Mouse (Mus musculus): Measurements from ENCODE around the gene Maff. TPM values are rescaled to one million over a fixed set of nuclear protein-coding genes. Genes with fewer than 3 reads are reported as not detected.

Maff gene
- polyA plus RNA-seq, 1 experiment from 2014 or later = 1.0 TPM

DNA sequence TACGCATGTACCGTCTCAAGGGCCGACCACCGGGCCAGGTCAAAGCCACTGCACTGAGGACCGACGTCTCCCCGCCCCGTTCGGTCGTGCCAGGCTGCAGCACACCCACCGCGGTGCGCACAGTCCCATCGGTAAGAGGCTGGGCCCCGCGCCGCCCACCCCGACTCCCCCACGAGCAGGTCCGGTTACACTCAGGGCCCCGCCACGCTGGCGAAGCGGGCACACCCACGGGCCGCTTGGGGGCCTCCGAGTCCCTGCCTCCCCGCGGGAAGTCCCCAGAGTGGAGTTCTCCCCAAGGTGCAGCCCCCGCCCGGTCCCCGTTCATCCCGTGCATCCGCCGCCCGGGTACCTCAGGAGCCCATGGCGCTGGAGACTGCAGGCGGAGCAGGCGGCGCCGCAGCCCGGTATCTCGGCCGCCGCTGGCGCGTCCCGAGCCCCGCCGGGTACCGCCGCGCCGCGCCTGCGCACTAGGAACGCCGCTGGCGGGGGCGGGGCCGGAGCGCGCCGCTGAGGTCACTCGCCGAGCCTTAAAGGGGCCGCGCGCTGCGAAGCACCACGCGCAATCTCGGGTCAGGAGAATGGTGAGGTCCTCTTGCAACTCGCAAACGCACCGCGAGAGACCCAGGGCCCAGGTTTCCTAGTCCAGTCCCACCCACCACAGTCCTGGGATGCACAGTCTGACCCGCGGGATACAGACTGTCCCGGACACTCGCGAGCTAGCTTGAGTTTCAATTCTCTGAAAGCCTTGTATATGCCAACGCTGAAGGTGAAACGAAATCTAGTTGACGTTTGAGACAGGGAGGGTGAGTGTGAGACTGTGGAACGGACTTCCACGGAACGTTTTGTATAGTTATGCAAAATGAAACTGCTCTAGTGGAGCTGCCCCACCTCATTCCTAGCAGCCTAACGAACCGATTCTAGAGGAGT is 56.7 kb downstream of the Maff start, which contains the start of gene Tmem184b:
Gene Tmem184b (minus strand): TSS at position 734 of the 927 bp plus-strand sequence.
- Histone ChIP-seq H3K4me3 (peak within 1 kb of the TSS; percentile 85), H3K9ac (peak within 1 kb of the TSS; percentile 92), H3K4me1 (replicated peaks) (peaks cover 44% of the 10 kb centered on the region), H3K4me2 (peak within 1 kb of the TSS; percentile 90), H3K36me3 (no peaks in the 10 kb centered on the region), H3K9me3 (no peaks in the 10 kb centered on the region), H3K27me3 (0 out of 2 replicates have a peak, but pooled peaks cover 2% of the 10 kb centered on the region), H3K27ac (replicated peaks) (peak within 1 kb of the TSS; percentile 80)
- under 1% methylated on average over 83 of the region's 90 CpGs for WGBS
- ATAC-seq (ENCODE audit: low FRiP score, low read depth) = peak; percentile 90

- Histone ChIP-seq H3K4me3 (peak overlapping the region; percentile 85), H3K36me3 (no peaks in the 10 kb centered on the region), H3K9ac (peak overlapping the region; percentile 92), H3K27me3 (0 out of 2 replicates have a peak, but pooled peaks cover 2% of the 10 kb centered on the region), H3K27ac (replicated peaks) (peak overlapping the region; percentile 80), H3K4me2 (peak overlapping the region; percentile 90), H3K4me1 (replicated peaks) (peaks cover 44% of the 10 kb centered on the region), H3K9me3 (no peaks in the 10 kb centered on the region)
- ATAC-seq (ENCODE audit: low FRiP score, low read depth) = no peak
- 21% methylated on average over 9 of the region's 9 CpGs for WGBS
Observed at GRCm38 (mm10) chr15:79403763-79404210, 57.4 kb downstream of the Maff start.

GRCm38 (mm10) chr15:79404277-79404676 is 57.9 kb downstream of the Maff start:
- 81% methylated on average over 1 of the region's 1 CpGs for WGBS
- Histone ChIP-seq H3K36me3 (no peaks in the 10 kb centered on the region), H3K27me3 (0 out of 2 replicates have a peak, but pooled peaks cover 2% of the 10 kb centered on the region), H3K4me2 (peak overlapping the region; percentile 90), H3K27ac (replicated peaks) (no peak overlapping the region), H3K9ac (no peak overlapping the region), H3K4me3 (no peak overlapping the region), H3K4me1 (replicated peaks) (peaks cover 42% of the 10 kb centered on the region), H3K9me3 (no peaks in the 10 kb centered on the region)
- ATAC-seq (ENCODE audit: low FRiP score, low read depth) = no peak

DNA sequence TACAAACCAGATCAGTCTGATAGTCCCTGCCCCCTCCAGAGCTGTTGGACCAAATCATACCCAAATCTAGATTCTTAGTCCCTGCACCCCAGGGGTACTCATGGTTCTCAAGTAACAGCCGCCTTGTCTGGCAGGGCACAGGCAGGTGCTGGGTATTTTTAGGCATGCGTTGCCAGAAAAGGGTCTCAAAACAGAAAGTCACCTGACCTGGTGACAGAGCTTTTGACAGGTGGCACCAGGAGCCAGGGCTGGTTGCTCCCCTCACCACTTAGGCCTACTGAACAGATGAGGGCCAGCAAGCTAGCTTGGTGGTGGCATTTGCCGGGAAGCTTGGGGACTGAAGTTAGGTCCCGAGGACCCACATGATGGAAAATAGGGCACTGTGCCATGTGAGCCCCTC is 60.1 kb downstream of the Maff start:
- no peak overlapping the region for H3K4me2 ChIP-seq
- 0 out of 2 replicates have a peak, but pooled peaks cover 2% of the 10 kb centered on the region for H3K27me3 ChIP-seq
- no peak overlapping the region for H3K9ac ChIP-seq
- no peaks in the 10 kb centered on the region for H3K36me3 ChIP-seq
- H3K9me3 ChIP-seq = no peaks in the 10 kb centered on the region
- peaks cover 19% of the 10 kb centered on the region for H3K4me1 ChIP-seq (replicated peaks)
- H3K4me3 ChIP-seq = no peak overlapping the region
- no peak for ATAC-seq (ENCODE audit: low FRiP score, low read depth)
- no peak overlapping the region for H3K27ac ChIP-seq (replicated peaks)
- WGBS = 82% methylated on average over 4 of the region's 4 CpGs

MicroRNAs encoded within 50 kb of the gene (microRNA counts, 519-probe panel; counts per million panel counts)
- microRNA mmu-miR-1943 = 2,469 counts per million, percentile 38 among the panel's probes with 10 or more counts

Small RNA genes lying within 50 kb of the gene (microRNA-seq; reads per million reads assigned to microRNA genes)
- 3.1 reads per million, percentile 13 among the genes with 10 or more reads in this experiment for gene Mir1943

Other genes starting within 250 kb of the Maff start
- gene Micall1, start 237.7 kb upstream of the Maff start, polyA plus RNA-seq (2015; fragmentation: Nextera tagmentation; extraction: Ambion mirVana) = 12.4 and 15.0 TPM in 2 replicates
- 253 and 258 TPM in 2 replicates for gene Polr2f, start 205.6 kb upstream of the Maff start, polyA plus RNA-seq (2015; fragmentation: Nextera tagmentation; extraction: Ambion mirVana)
- 17.2 and 22.0 TPM in 2 replicates for gene 1700088E04Rik, start 205.4 kb upstream of the Maff start, polyA plus RNA-seq (2015; fragmentation: Nextera tagmentation; extraction: Ambion mirVana)
- 8.2 and 8.9 TPM in 2 replicates for gene Sox10, start 181.4 kb upstream of the Maff start, polyA plus RNA-seq (2015; fragmentation: Nextera tagmentation; extraction: Ambion mirVana)
- gene Pick1, start 117.4 kb upstream of the Maff start, polyA plus RNA-seq (2015; fragmentation: Nextera tagmentation; extraction: Ambion mirVana) = 88.6 and 93.2 TPM in 2 replicates
- 1.0 and 1.4 TPM in 2 replicates for gene Gm49486, start 117.2 kb upstream of the Maff start, polyA plus RNA-seq (2015; fragmentation: Nextera tagmentation; extraction: Ambion mirVana)
- 1.00 and 1.2 TPM in 2 replicates for gene Slc16a8, start 91.9 kb upstream of the Maff start, polyA plus RNA-seq (2015; fragmentation: Nextera tagmentation; extraction: Ambion mirVana)
- gene Baiap2l2, start 61.1 kb upstream of the Maff start, polyA plus RNA-seq (2015; fragmentation: Nextera tagmentation; extraction: Ambion mirVana) = 3.7 and 4.0 TPM in 2 replicates
- gene Pla2g6, start 18.2 kb upstream of the Maff start, polyA plus RNA-seq (2015; fragmentation: Nextera tagmentation; extraction: Ambion mirVana) = 27.1 and 32.5 TPM in 2 replicates
- 45.7 and 51.6 TPM in 2 replicates for gene Tmem184b, start 56.9 kb downstream of the Maff start, polyA plus RNA-seq (2015; fragmentation: Nextera tagmentation; extraction: Ambion mirVana)
- gene Csnk1e, start 108.9 kb downstream of the Maff start, polyA plus RNA-seq (2015; fragmentation: Nextera tagmentation; extraction: Ambion mirVana) = 229 and 234 TPM in 2 replicates
- not detected in 2 replicates for gene Kcnj4, start 158.6 kb downstream of the Maff start, polyA plus RNA-seq (2015; fragmentation: Nextera tagmentation; extraction: Ambion mirVana)
- 12.0 and 13.1 TPM in 2 replicates for gene Kdelr3, start 169.8 kb downstream of the Maff start, polyA plus RNA-seq (2015; fragmentation: Nextera tagmentation; extraction: Ambion mirVana)
- gene Ddx17, start 200.1 kb downstream of the Maff start, polyA plus RNA-seq (2015; fragmentation: Nextera tagmentation; extraction: Ambion mirVana) = 47.2 and 53.9 TPM in 2 replicates

Measured in hindbrain, embryonic 15.5 days (tissue).